Mouse (Mus musculus): ENCODE data around the gene Mrps6. TPM values are rescaled to one million over a fixed set of nuclear protein-coding genes. Genes with fewer than 3 reads are reported as not detected.
"Not testable (repeated sequence)": the region's sequence is repeated elsewhere in the genome, so short reads cannot be mapped to it uniquely, and the experiment has no call there.

Gene Mrps6
- total RNA-seq, 2 experiments from 2014 or later: 44.1 to 53.2 TPM

GRCm38 (mm10) chr16:92058644-92059620 lies 862 bp downstream of the Mrps6 start:
- peak; percentile 25 to 28 for DNase-seq (ENCODE audit: low spot score in 2 of 2)
- intact Hi-C loops (cut with DNase I): loop anchor here (5.0 to 10.0 kb wide), 7 partner anchors 43 to 243 kb away; partner anchors contain the start of gene Smim11

GRCm38 (mm10) chr16:92060213-92060612 lies 2.1 kb downstream of the Mrps6 start:
- intact Hi-C loops (cut with DNase I): no loop called here
- DNase-seq (ENCODE audit: low spot score in 2 of 2): no peak

GRCm38 (mm10) chr16:92061586-92061985 lies 3.5 kb downstream of the Mrps6 start:
- intact Hi-C loops (cut with DNase I): no loop called here
- DNase-seq (ENCODE audit: low spot score in 2 of 2): no peak

GRCm38 (mm10) chr16:92062832-92063231 lies 4.8 kb downstream of the Mrps6 start:
- no peak for DNase-seq (ENCODE audit: low spot score in 2 of 2)
- intact Hi-C loops (cut with DNase I): no loop called here

- no peak for DNase-seq (ENCODE audit: low spot score in 2 of 2)
- intact Hi-C loops (cut with DNase I): no loop called here
Measured at GRCm38 (mm10) chr16:92064801-92065200, 6.7 kb downstream of the Mrps6 start.

GRCm38 (mm10) chr16:92070338-92070737 lies 12.3 kb downstream of the Mrps6 start:
- intact Hi-C loops (cut with DNase I): no loop called here
- DNase-seq (ENCODE audit: low spot score in 2 of 2): no peak

GRCm38 (mm10) chr16:92076797-92077196 lies 18.7 kb downstream of the Mrps6 start:
- intact Hi-C loops (cut with DNase I): no loop called here
- DNase-seq (ENCODE audit: low spot score in 2 of 2): no peak

- no peak for DNase-seq (ENCODE audit: low spot score in 2 of 2)
- intact Hi-C loops (cut with DNase I): no loop called here
Measured at GRCm38 (mm10) chr16:92083771-92084453, 25.8 kb downstream of the Mrps6 start.

GRCm38 (mm10) chr16:92089225-92089624 lies 31.2 kb downstream of the Mrps6 start:
- intact Hi-C loops (cut with DNase I): no loop called here
- DNase-seq (ENCODE audit: low spot score in 2 of 2): no peak

GRCm38 (mm10) chr16:92091876-92092275 lies 33.8 kb downstream of the Mrps6 start:
- DNase-seq (ENCODE audit: low spot score in 2 of 2): no peak
- intact Hi-C loops (cut with DNase I): no loop called here

GRCm38 (mm10) chr16:92098351-92099051 lies 40.4 kb downstream of the Mrps6 start:
- DNase-seq (ENCODE audit: low spot score in 2 of 2): no peak
- intact Hi-C loops (cut with DNase I): no loop called here

- DNase-seq (ENCODE audit: low spot score in 2 of 2): no peak
- intact Hi-C loops (cut with DNase I): no loop called here
Measured at GRCm38 (mm10) chr16:92099598-92099997, 41.5 kb downstream of the Mrps6 start.

- intact Hi-C loops (cut with DNase I): loop anchor here (5.0 kb wide), 1 partner anchor 43 kb away; the partner anchor contains the start of genes Gm49711, Mrps6 and Slc5a3
- DNase-seq (ENCODE audit: low spot score in 2 of 2): peak in 1 of 2 experiments; percentile 39
Measured at GRCm38 (mm10) chr16:92100111-92100510, 42.0 kb downstream of the Mrps6 start.

GRCm38 (mm10) chr16:92102115-92102514 lies 44.0 kb downstream of the Mrps6 start:
- intact Hi-C loops (cut with DNase I): loop anchor here (5.0 kb wide), 1 partner anchor 45 kb away; the partner anchor contains the start of genes Gm49711, Mrps6 and Slc5a3
- no peak for DNase-seq (ENCODE audit: low spot score in 2 of 2)

- intact Hi-C loops (cut with DNase I): loop anchor here (5.0 kb wide), 1 partner anchor 46 kb away; the partner anchor contains the start of genes Gm49711, Mrps6 and Slc5a3
Measured at GRCm38 (mm10) chr16:92102931-92103330, 44.9 kb downstream of the Mrps6 start.

GRCm38 (mm10) chr16:92103572-92104331 lies 45.7 kb downstream of the Mrps6 start:
- no peak for DNase-seq (ENCODE audit: low spot score in 2 of 2)
- intact Hi-C loops (cut with DNase I): loop anchor here (5.0 kb wide), 1 partner anchor 46 kb away; the partner anchor contains the start of genes Gm49711, Mrps6 and Slc5a3

More at GRCm38 (mm10) chr16:92102931-92103330, 44.9 kb downstream of the Mrps6 start:
- not testable (repeated sequence) for DNase-seq (ENCODE audit: low spot score in 2 of 2)

- DNase-seq (ENCODE audit: low spot score in 2 of 2): no peak
- intact Hi-C loops (cut with DNase I): loop anchor here (5.0 kb wide), 1 partner anchor 47 kb away; the partner anchor contains the start of genes Gm49711, Mrps6 and Slc5a3
Measured at GRCm38 (mm10) chr16:92104332-92104590, 46.2 kb downstream of the Mrps6 start.

GRCm38 (mm10) chr16:92104951-92105350 lies 46.9 kb downstream of the Mrps6 start:
- no peak for DNase-seq (ENCODE audit: low spot score in 2 of 2)
- intact Hi-C loops (cut with DNase I): loop anchor here (5.0 kb wide), 1 partner anchor 48 kb away; the partner anchor contains the start of genes Gm49711, Mrps6 and Slc5a3

- DNase-seq (ENCODE audit: low spot score in 2 of 2): no peak
- intact Hi-C loops (cut with DNase I): no loop called here
Measured at GRCm38 (mm10) chr16:92105631-92106030, 47.6 kb downstream of the Mrps6 start.
